Mouse (Mus musculus): Measurements from ENCODE around the gene Fam126b.
A peak's percentile ranks its signal among the peaks of the same experiment; 100 is the strongest.

DNA sequence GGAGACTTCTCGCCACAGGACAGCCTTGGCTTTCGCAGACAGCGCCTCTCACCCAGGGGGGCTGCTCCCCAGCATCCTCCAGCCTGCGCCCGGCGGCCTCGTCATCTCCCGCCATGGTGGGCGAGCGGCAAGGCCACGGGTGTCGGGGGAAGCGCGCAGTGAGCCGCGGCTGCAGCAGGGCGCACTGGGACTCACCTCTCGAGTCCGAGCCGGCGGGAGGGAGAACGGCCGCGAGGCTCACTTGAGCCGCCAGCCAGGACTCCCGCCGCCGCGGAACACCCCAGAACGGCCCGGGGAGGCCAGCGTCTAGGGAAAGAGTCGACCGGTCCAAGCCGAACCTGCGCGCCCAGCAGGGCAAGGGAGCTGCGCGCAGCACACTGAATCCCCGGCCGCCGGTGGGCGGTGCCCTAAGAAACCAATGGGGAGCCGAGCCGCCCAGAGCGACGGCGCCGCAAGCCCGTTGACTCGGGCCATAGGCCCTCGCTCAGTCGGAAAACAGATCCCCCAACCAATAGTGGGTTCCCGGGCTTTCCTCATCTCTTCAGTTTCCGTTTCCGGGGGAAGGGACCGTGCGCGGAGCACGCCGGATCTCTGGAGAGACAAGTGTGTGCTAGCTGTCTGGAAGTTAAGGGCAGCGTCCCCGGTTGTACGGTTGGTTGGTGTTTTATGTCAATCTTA lies 81.4 kb downstream of the Fam126b start, which contains the start of gene Orc2:
- TF ChIP-seq CTCF (IDR thresholded peaks at IDR 0.05; ENCODE audit: control insufficient read depth, insufficient read depth, insufficient read length) (no peak), MAX (IDR thresholded peaks at IDR 0.05) (peak; percentile 87), MYOD1 (IDR thresholded peaks at IDR 0.05; ENCODE audit: control insufficient read depth, insufficient read length, low read depth) (no peak), USF1 (IDR thresholded peaks at IDR 0.05; ENCODE audit: low read depth) (no peak), MYOG (IDR thresholded peaks at IDR 0.05; ENCODE audit: control insufficient read depth, extremely low read depth, insufficient read length) (no peak), CEBPB (IDR thresholded peaks at IDR 0.05; ENCODE audit: low read depth) (no peak), FOSL1 (IDR thresholded peaks at IDR 0.05; ENCODE audit: insufficient read depth, low read length, poor library complexity, severe bottlenecking) (no peak)
